Mouse (Mus musculus) stomach, embryonic 16.5 days (tissue): ENCODE measurements around the gene Gprin1. TPM values are rescaled to one million over a fixed set of nuclear protein-coding genes. Genes with fewer than 3 reads are reported as not detected.

ENCODE experiments used
- ATAC-seq: fragments of 200-750 bp; cut with Nextera tagmentation; 2 replicates; pipeline ENCODE4 v1.8.0; 2017; ENCODE audit warnings: moderate number of reproducible peaks, moderate TSS enrichment; ENCODE audit not compliant: insufficient read depth, low FRiP score
- H3K27ac ChIP-seq: fragments of 300-500 bp; sonication (generic); 2 replicates; pipeline ENCODE4 v1.5.1; 2014; ENCODE audit warnings: low read length
- H3K27me3 ChIP-seq: fragments of 300-500 bp; sonication (generic); 2 replicates; pipeline ENCODE4 v1.6.1; 2014; ENCODE audit warnings: low read length, control low read depth, mixed read lengths; ENCODE audit not compliant: control insufficient read depth, insufficient read depth
- H3K36me3 ChIP-seq: fragments of 300-500 bp; sonication (generic); 2 replicates; pipeline ENCODE4 v1.6.1; 2014; ENCODE audit warnings: low read length; ENCODE audit not compliant: control insufficient read depth, insufficient read depth
- H3K4me1 ChIP-seq: fragments of 300-500 bp; sonication (generic); 2 replicates; pipeline ENCODE4 v1.6.1; 2014; ENCODE audit warnings: low read length, control low read depth, mixed read lengths; ENCODE audit not compliant: control insufficient read depth, insufficient read depth
- H3K4me2 ChIP-seq: fragments of 300-500 bp; sonication (generic); 2 replicates; pipeline ENCODE4 v1.6.1; 2014; ENCODE audit warnings: low read depth, low read length, mixed read lengths
- H3K4me3 ChIP-seq: fragments of 300-500 bp; sonication (generic); replicated peaks from 2 replicates; pipeline ENCODE4 v1.5.1; 2014; ENCODE audit warnings: mild to moderate bottlenecking, low read length
- H3K9ac ChIP-seq: fragments of 300-500 bp; sonication (generic); 2 replicates; pipeline ENCODE4 v1.6.1; 2014; ENCODE audit warnings: low read length
- H3K9me3 ChIP-seq: fragments of 300-500 bp; sonication (generic); replicated peaks from 2 replicates; pipeline ENCODE4 v1.6.1; 2016; ENCODE audit warnings: low read length, control low read depth; ENCODE audit not compliant: control insufficient read depth
- WGBS: fragments of 180-500 bp; shearing (Covaris S2); extraction: QIAGEN DNeasy Blood & Tissue Kit; methylation state at CpG from one replicate; pipeline ENCODE4 v1.1.7; 2014; 5-methylcytosine and 5-hydroxymethylcytosine counted together
- polyA plus RNA-seq: library from polyadenylated mRNA; unstranded; fragments of >200 nt; fragmentation: Nextera tagmentation; extraction: Ambion mirVana; gene quantifications from 2 replicates; pipeline ENCODE4 v1.2.1, GENCODE M21; 2015

The Gprin1 gene
- polyA plus RNA-seq, 1 experiment from 2014 or later: 0.19 TPM

DNA sequence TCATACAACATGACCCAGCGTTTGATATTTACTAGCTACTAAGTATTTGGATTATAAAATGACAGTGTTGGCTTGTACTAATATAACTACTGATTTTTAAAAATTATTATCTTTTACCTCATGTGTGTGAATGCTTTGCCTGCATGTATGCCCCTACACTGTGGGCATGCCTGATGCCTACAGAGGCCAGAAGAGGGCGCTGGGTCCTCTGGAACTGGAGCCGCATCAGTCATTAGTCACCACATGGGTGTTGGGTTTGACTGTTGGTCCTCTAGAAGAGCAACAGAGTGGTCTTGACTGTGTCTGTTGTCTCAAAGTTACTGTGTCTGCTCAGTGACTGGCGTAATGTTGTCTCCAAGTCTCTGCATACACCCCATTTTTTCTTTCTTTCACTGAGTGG lies 35.3 kb downstream of the Gprin1 start:
- Histone ChIP-seq H3K27me3 (no peaks in the 10 kb centered on the region), H3K36me3 (no peaks in the 10 kb centered on the region), H3K4me1 (no peaks in the 10 kb centered on the region), H3K4me3 (no peak overlapping the region), H3K4me2 (no peak overlapping the region), H3K27ac (no peak overlapping the region), H3K9ac (no peak overlapping the region), H3K9me3 (no peaks in the 10 kb centered on the region)
- ATAC-seq: no peak
- WGBS: 43% methylated on average over 4 of the region's 4 CpGs

GRCm38 (mm10) chr13:54710866-54711265 lies 38.8 kb downstream of the Gprin1 start:
- no peaks in the 10 kb centered on the region for H3K4me1 ChIP-seq
- no peaks in the 10 kb centered on the region for H3K27me3 ChIP-seq
- no peak overlapping the region for H3K4me2 ChIP-seq
- 73% methylated on average over 3 of the region's 3 CpGs for WGBS
- no peaks in the 10 kb centered on the region for H3K9me3 ChIP-seq
- no peak overlapping the region for H3K27ac ChIP-seq
- H3K4me3 ChIP-seq: no peak overlapping the region
- no peaks in the 10 kb centered on the region for H3K36me3 ChIP-seq
- H3K9ac ChIP-seq: no peak overlapping the region
- no peak for ATAC-seq

- WGBS: 44% methylated on average over 6 of the region's 6 CpGs
- H3K27me3 ChIP-seq: no peaks in the 10 kb centered on the region
Observed at GRCm38 (mm10) chr13:54704890-54705289, 44.8 kb downstream of the Gprin1 start.

DNA sequence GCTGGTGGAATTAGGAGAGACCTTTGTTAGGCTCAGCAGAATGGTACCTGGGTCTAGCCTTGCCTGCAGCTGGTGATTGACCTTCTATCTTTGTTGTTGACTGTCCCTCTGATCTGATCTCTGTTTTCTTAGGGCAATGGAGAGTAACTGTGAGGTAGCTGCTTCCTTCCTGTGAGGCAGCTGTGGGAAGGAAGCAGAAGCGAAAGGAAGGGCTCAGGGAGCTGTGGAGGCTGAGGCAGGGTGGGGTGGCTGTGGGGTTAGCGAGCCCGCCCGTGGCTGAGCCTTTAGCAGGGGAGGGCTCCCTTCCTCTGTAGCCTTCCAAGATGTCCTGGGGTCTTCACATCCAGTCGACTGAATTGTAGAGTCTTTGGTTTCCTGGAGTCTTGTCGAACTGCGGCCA lies 47.2 kb downstream of the Gprin1 start:
- Histone ChIP-seq H3K27ac (no peak overlapping the region), H3K36me3 (no peaks in the 10 kb centered on the region), H3K9ac (no peak overlapping the region), H3K27me3 (no peaks in the 10 kb centered on the region), H3K9me3 (no peaks in the 10 kb centered on the region), H3K4me3 (no peak overlapping the region), H3K4me2 (no peak overlapping the region), H3K4me1 (no peaks in the 10 kb centered on the region)
- ATAC-seq: no peak
- WGBS: 73% methylated on average over 7 of the region's 7 CpGs

More at GRCm38 (mm10) chr13:54704890-54705289, 44.8 kb downstream of the Gprin1 start:
- no peak for ATAC-seq
- Histone ChIP-seq H3K9me3 (no peaks in the 10 kb centered on the region), H3K9ac (no peak overlapping the region), H3K4me3 (no peak overlapping the region), H3K27ac (no peak overlapping the region), H3K4me2 (no peak overlapping the region), H3K4me1 (no peaks in the 10 kb centered on the region), H3K36me3 (no peaks in the 10 kb centered on the region)

DNA sequence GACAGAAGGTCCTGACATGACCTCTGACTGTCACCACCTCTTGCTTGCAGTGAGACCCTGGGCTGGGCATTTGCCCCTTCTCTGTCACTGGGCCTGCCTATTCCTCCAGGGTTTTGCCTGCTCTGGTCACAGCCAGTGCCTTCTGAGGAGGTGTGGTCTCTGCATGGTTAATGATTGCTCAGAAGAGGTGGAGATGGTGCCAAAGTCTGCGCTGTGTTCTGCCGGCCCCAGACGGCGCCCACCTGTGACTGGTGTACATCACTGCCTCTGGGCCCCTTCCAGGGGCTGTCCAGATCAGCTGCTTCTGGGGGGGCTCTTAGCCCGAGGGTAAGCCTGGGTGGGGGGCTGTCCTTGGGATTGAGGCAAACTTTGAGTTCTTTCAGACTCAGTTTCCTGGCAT lies 48.4 kb downstream of the Gprin1 start, which contains the start of gene Cdhr2:
Gene Cdhr2, plus strand, starts transcription at position 219 of the 400 bp plus-strand sequence.
- peak within 1 kb of the TSS; percentile 10; the same call in 1 of the 2 replicates for H3K9ac ChIP-seq
- ATAC-seq: peak; percentile 85
- peak within 1 kb of the TSS; percentile 37; the same call in 1 of the 2 replicates for H3K4me2 ChIP-seq
- H3K27me3 ChIP-seq: no peaks in the 10 kb centered on the region
- H3K27ac ChIP-seq: no peak within 1 kb of the TSS
- no peaks in the 10 kb centered on the region for H3K9me3 ChIP-seq
- H3K4me3 ChIP-seq: peak within 1 kb of the TSS; percentile 21
- no peaks in the 10 kb centered on the region for H3K36me3 ChIP-seq
- H3K4me1 ChIP-seq: no peaks in the 10 kb centered on the region
- 37% methylated on average over 5 of the region's 5 CpGs for WGBS

GRCm38 (mm10) chr13:54695479-54696230 lies 54.0 kb downstream of the Gprin1 start:
- Histone ChIP-seq H3K27me3 (no peaks in the 10 kb centered on the region), H3K9ac (no peak overlapping the region), H3K27ac (no peak overlapping the region), H3K4me3 (no peak overlapping the region), H3K9me3 (no peaks in the 10 kb centered on the region), H3K4me1 (peaks cover 20% of the 10 kb centered on the region), H3K36me3 (no peaks in the 10 kb centered on the region), H3K4me2 (no peak overlapping the region)
- ATAC-seq: no peak
- 87% methylated on average over 11 of the region's 11 CpGs for WGBS

GRCm38 (mm10) chr13:54694348-54695060 lies 55.2 kb downstream of the Gprin1 start:
- Histone ChIP-seq H3K36me3 (no peaks in the 10 kb centered on the region), H3K27ac (peak overlapping the region; percentile 97), H3K4me3 (peak overlapping the region; percentile 99), H3K9me3 (no peaks in the 10 kb centered on the region), H3K4me1 (peaks cover 20% of the 10 kb centered on the region), H3K27me3 (no peaks in the 10 kb centered on the region), H3K4me2 (peak overlapping the region; percentile 75), H3K9ac (peak overlapping the region; percentile 88)
- 13% methylated on average over 26 of the region's 26 CpGs for whole genome bisulfite sequencing
- ATAC-seq: peak; percentile 74

DNA sequence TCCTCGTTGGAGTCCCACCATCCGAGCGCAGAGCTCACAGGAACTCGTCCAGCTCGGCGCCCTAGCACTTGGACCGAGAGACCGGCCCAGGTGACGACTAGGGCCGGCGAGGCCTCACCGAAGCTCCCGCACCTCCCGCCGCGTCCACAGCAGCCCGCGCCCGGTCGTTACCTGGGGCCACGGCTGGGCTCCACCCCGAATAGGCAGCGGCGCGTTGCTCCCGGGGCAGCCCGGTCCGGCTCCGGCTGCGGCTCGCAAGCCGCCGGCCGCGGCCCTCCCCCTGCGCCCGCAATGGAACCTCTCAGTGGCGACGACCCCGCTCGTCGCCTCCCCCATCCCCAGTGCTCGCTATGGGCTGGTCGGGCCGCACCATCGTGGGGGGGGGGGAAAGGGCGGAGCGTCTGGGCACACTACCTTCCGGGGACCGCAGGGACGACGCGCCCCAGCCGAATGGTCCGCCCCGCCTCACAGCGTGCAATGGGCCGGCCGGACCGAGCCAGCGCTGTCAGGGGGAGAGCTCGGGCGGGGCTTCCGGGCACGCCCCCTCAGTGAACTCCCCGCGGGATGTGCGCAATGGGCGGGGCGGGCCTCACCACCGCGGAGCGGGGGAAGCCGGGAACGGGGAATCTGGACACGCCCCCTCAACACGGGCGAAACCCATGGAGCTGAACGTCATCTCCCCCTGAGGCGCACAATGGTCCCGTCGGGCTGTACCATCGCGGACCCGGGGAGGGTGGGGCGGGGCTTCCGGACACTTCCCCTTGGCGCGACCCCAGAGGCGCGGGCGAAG lies 55.9 kb downstream of the Gprin1 start, which contains the start of gene Rnf44:
Gene Rnf44, minus strand, starts transcription at position 350 of the 790 bp plus-strand sequence.
- Histone ChIP-seq H3K4me3 (peak within 1 kb of the TSS; percentile 99), H3K4me1 (peaks cover 20% of the 10 kb centered on the region), H3K4me2 (peak within 1 kb of the TSS; percentile 98), H3K9ac (peak within 1 kb of the TSS; percentile 89), H3K9me3 (no peaks in the 10 kb centered on the region), H3K27ac (peak within 1 kb of the TSS; percentile 97), H3K27me3 (no peaks in the 10 kb centered on the region), H3K36me3 (no peaks in the 10 kb centered on the region)
- ATAC-seq: peak; percentile 99
- WGBS: under 1% methylated on average over 87 of the region's 92 CpGs
